ENCODE assay signal across 8 mouse cellular contexts in genomic region chr9:22224536-22225503, GRCm38 (mm10). TPM values are rescaled to one million over a fixed set of nuclear protein-coding genes. Genes with fewer than 3 reads are reported as not detected.
DNase-seq lines count a peak whose midpoint lies in the region; ATAC-seq and TF ChIP-seq lines count a peak whose summit lies in the region.

No protein-coding gene starts in this region.

- H3K27ac ChIP-seq in CH12.LX (ENCODE audit: insufficient read depth, low read depth) = no peak overlapping the region
- H3K27ac ChIP-seq in kidney, postnatal 0 days = peak overlapping the region; percentile 97; the same call in 1 of the 2 replicates
- H3K27ac ChIP-seq in small intestine, adult 2 months (ENCODE audit: insufficient read depth, low read depth, low read length) = 0 out of 2 replicates have a peak overlapping the region, but pooled peaks have one; percentile 5

- in situ Hi-C loops in CH12.LX (cut with MboI; ENCODE audit: low pct_ligation_motif_present, low pct_unique_long_range_greater_than_20kb, low sequenced_read_pairs) = loop anchor here (5.0 kb wide), 1 partner anchor 82 kb away; the partner anchor contains the start of gene Zfp810

- H3K27me3 ChIP-seq in CH12.LX (replicated peaks) = no peaks in the 10 kb centered on the region
- no peaks in the 10 kb centered on the region for H3K27me3 ChIP-seq in kidney, postnatal 0 days (ENCODE audit: insufficient read depth, low read length)
- H3K27me3 ChIP-seq in small intestine, adult 2 months (ENCODE audit: control insufficient read depth, insufficient read depth, low read length) = no peaks in the 10 kb centered on the region

- TF ChIP-seq EP300 in CH12.LX (IDR thresholded peaks at IDR 0.05; ENCODE audit: low read length) = 0 out of 2 replicates have a peak, but pooled peaks have one; percentile 23

- WGBS in kidney, postnatal 0 days = 27% methylated on average over 17 of the region's 17 CpGs
- WGBS in small intestine, adult 2 months = 28% methylated on average over 17 of the region's 17 CpGs

- TF ChIP-seq POLR2A in CH12.LX (IDR thresholded peaks at IDR 0.05; ENCODE audit: low read depth, low read length) = no peak
- no peak; the same call in 1 of the 2 replicates for TF ChIP-seq POLR2A in small intestine, adult 2 months (IDR thresholded peaks at IDR 0.05; ENCODE audit: low read depth, low read length)

- H3K4me2 ChIP-seq in CH12.LX (ENCODE audit: insufficient read depth, low read depth, poor library complexity, severe bottlenecking) = peak overlapping the region; percentile 58
- H3K4me2 ChIP-seq in kidney, postnatal 0 days (ENCODE audit: low read length) = peak overlapping the region; percentile 67

- no peaks in the 10 kb centered on the region for H3K9me3 ChIP-seq in CH12.LX (replicated peaks; ENCODE audit: low read length)
- H3K9me3 ChIP-seq in kidney, postnatal 0 days (replicated peaks; ENCODE audit: low read length) = no peaks in the 10 kb centered on the region

- peak; percentile 47 for DNase-seq in A20 (ENCODE audit: low read depth, low spot score)
- DNase-seq in CH12.LX (ENCODE audit: extremely low read depth) = peak; percentile 86
- peak; percentile 50 for DNase-seq in cerebellum, adult 9-10 months
- peak; percentile 37 for DNase-seq in gonadal fat pad, adult 2 months (ENCODE audit: low read depth)
- peak; percentile 77 for DNase-seq in kidney, postnatal 0 days (ENCODE audit: low spot score)
- peak; percentile 51 for DNase-seq in lung, postnatal 36 days
- DNase-seq in testis, postnatal 10 days (ENCODE audit: low spot score) = no peak

- H3K4me3 ChIP-seq in CH12.LX (replicated peaks in 1 of 3; ENCODE audit: low read depth in 2 of 3, low read length in 2 of 3, poor library complexity in 1 of 3) = peak overlapping the region; percentile 79 to 90 (median 90)
- H3K4me3 ChIP-seq in kidney, postnatal 0 days (replicated peaks; ENCODE audit: low read depth, low read length) = peak overlapping the region; percentile 79
- peak overlapping the region; percentile 70 for H3K4me3 ChIP-seq in small intestine, adult 2 months (ENCODE audit: low read depth, low read length)

- peak overlapping the region; percentile 57 for H3K9ac ChIP-seq in CH12.LX (ENCODE audit: insufficient read depth, low read depth)
- 0 out of 2 replicates have a peak overlapping the region, but pooled peaks have one; percentile 42 for H3K9ac ChIP-seq in kidney, postnatal 0 days (ENCODE audit: low read depth, low read length)

- TF ChIP-seq CTCF in CH12.LX (conservative IDR thresholded peaks at IDR 0.05 in 1 of 2, IDR thresholded peaks at IDR 0.05 in 1 of 2; ENCODE audit: low read depth in 2 of 2, low read length in 2 of 2) = peak in 1 of 2 experiments; percentile 59; a peak in 2 of 4 replicates
- peak; percentile 45; the same call in 1 of the 2 replicates for TF ChIP-seq CTCF in kidney, postnatal 0 days (IDR thresholded peaks at IDR 0.05; ENCODE audit: low read depth)
- peak; percentile 8; the same call in 1 of the 2 replicates for TF ChIP-seq CTCF in small intestine, adult 2 months (IDR thresholded peaks at IDR 0.05; ENCODE audit: extremely low read depth, insufficient read length, insufficient replicate concordance, low read depth, low read length)

- no peaks in the 10 kb centered on the region for H3K4me1 ChIP-seq in CH12.LX (ENCODE audit: control insufficient read depth in 1 of 2, insufficient read depth in 2 of 2)
- no peaks in the 10 kb centered on the region for H3K4me1 ChIP-seq in kidney, postnatal 0 days (replicated peaks; ENCODE audit: insufficient read depth, low read length)
- H3K4me1 ChIP-seq in small intestine, adult 2 months (ENCODE audit: control insufficient read depth, insufficient read depth, insufficient read length, low read length) = peaks cover 2% of the 10 kb centered on the region; the same call in 1 of the 2 replicates

- peaks cover 5% of the 10 kb centered on the region for H3K79me2 ChIP-seq in CH12.LX (replicated peaks; ENCODE audit: control insufficient read depth, extremely low read depth, insufficient read depth, poor library complexity, severe bottlenecking)

- dilution Hi-C loops in CH12.LX (cut with MboI; ENCODE audit: extremely low pct_ligation_motif_present, extremely low pct_unique_long_range_greater_than_20kb, low sequenced_read_pairs) = no loop called here

- ATAC-seq in kidney, postnatal 0 days (replicated peaks; ENCODE audit: low FRiP score, low read depth) = peak; percentile 15; the same call in 1 of the 2 replicates

- TF ChIP-seq RAD21 in CH12.LX (IDR thresholded peaks at IDR 0.05; ENCODE audit: low read depth, low read length) = peak; percentile 12

- peaks cover 0 to 5% of the 10 kb centered on the region in 2 experiments for H3K36me3 ChIP-seq in CH12.LX (replicated peaks in 1 of 2; ENCODE audit: control insufficient read depth in 1 of 2, insufficient read depth in 1 of 2, low read length in 1 of 2)
- H3K36me3 ChIP-seq in kidney, postnatal 0 days (ENCODE audit: insufficient read depth, low read length) = no peaks in the 10 kb centered on the region
- H3K36me3 ChIP-seq in small intestine, adult 2 months (ENCODE audit: control insufficient read depth, insufficient read depth, low read length) = no peaks in the 10 kb centered on the region

TF ChIP-seq in CH12.LX, 34 proteins besides CTCF, POLR2A, EP300 and RAD21 (continues in another document):
- TF ChIP-seq PAX5 (IDR thresholded peaks at IDR 0.05; ENCODE audit: low read length) (no peak), MAX (IDR thresholded peaks at IDR 0.05; ENCODE audit: low read length) (no peak), UBTF (IDR thresholded peaks at IDR 0.05; ENCODE audit: low read depth, low read length) (no peak), GABPA (IDR thresholded peaks at IDR 0.05; ENCODE audit: insufficient replicate concordance, low read depth, low read length) (no peak), MXI1 (IDR thresholded peaks at IDR 0.05; ENCODE audit: low read depth, low read length) (0 out of 2 replicates have a peak, but pooled peaks have one; percentile 40), NELFE (IDR thresholded peaks at IDR 0.05; ENCODE audit: low read depth, low read length) (0 out of 2 replicates have a peak, but pooled peaks have one; percentile 27), SIN3A (IDR thresholded peaks at IDR 0.05; ENCODE audit: low read length) (peak; percentile 78), SMC3 (IDR thresholded peaks at IDR 0.05; ENCODE audit: low read depth, low read length) (peak; percentile 21; the same call in 1 of the 2 replicates), TBP (conservative IDR thresholded peaks at IDR 0.05; ENCODE audit: low read depth, low read length) (no peak), MYC (IDR thresholded peaks at IDR 0.05; ENCODE audit: low read depth, low read length) (peak; percentile 62), ZNF384 (IDR thresholded peaks at IDR 0.05; ENCODE audit: low read depth, low read length) (peak; percentile 97), CHD1 (IDR thresholded peaks at IDR 0.05; ENCODE audit: low read depth, low read length) (0 out of 2 replicates have a peak, but pooled peaks have one; percentile 28), HCFC1 (IDR thresholded peaks at IDR 0.05; ENCODE audit: low read depth, low read length) (no peak), USF1 (IDR thresholded peaks at IDR 0.05; ENCODE audit: low read depth, low read length) (no peak), ZC3H11A (IDR thresholded peaks at IDR 0.05; ENCODE audit: low read depth, low read length) (no peak), ZKSCAN1 (IDR thresholded peaks at IDR 0.05; ENCODE audit: borderline replicate concordance, low read depth, low read length) (no peak), JUN (IDR thresholded peaks at IDR 0.05; ENCODE audit: insufficient read depth, low read depth, low read length) (no peak), CHD2 (IDR thresholded peaks at IDR 0.05; ENCODE audit: low read length) (peak; percentile 7; the same call in 1 of the 2 replicates), ETS1 (conservative IDR thresholded peaks at IDR 0.05; ENCODE audit: low read depth, low read length) (peak; percentile 24; the same call in 1 of the 2 replicates), KAT2A (IDR thresholded peaks at IDR 0.05; ENCODE audit: insufficient replicate concordance, low read length) (no peak), JUND (conservative IDR thresholded peaks at IDR 0.05; ENCODE audit: low read depth, low read length) (no peak), POLR2AphosphoS2 (IDR thresholded peaks at IDR 0.05; ENCODE audit: low read depth, low read length) (no peak), RCOR1 (conservative IDR thresholded peaks at IDR 0.05; ENCODE audit: low read depth, low read length) (no peak), ELF1 (IDR thresholded peaks at IDR 0.05; ENCODE audit: low read depth, low read length) (no peak), NRF1 (IDR thresholded peaks at IDR 0.05; ENCODE audit: low read depth, low read length) (no peak; the same call in 1 of the 2 replicates), MAZ (IDR thresholded peaks at IDR 0.05; ENCODE audit: low read depth, low read length) (peak; percentile 47; the same call in 1 of the 2 replicates), E2F4 (IDR thresholded peaks at IDR 0.05; ENCODE audit: insufficient replicate concordance, low read depth, low read length) (no peak), TCF12 (IDR thresholded peaks at IDR 0.05; ENCODE audit: low read depth, low read length) (no peak)

RNA-seq across cellular contexts. Expression of gene Zfp809, which starts 0.7 kb away (rescaled TPM):
- total RNA-seq in CH12.LX (2012; rRNA removed) = 14.0 and 14.2 TPM in 2 replicates
- total RNA-seq in CH12.LX (2014; rRNA removed) = 11.4 and 13.9 TPM in 2 replicates
- 23.8 and 24.1 TPM in 2 replicates for polyA plus RNA-seq in CH12.LX (2012; ENCODE audit: insufficient read length, low read depth)
- 21.1 TPM in 2 replicates for polyA plus RNA-seq in gonadal fat pad, adult 2 months (2012; rRNA removed)
- 12.6 and 14.5 TPM in 2 replicates for polyA plus RNA-seq in kidney, postnatal 0 days (2015; fragmentation: Nextera tagmentation; extraction: Ambion mirVana)
- polyA plus RNA-seq in small intestine, adult 2 months (2012; rRNA removed) = 4.3 and 8.9 TPM in 2 replicates

RNA-seq across cellular contexts. Expression of gene Zfp599, which starts 34.9 kb away (rescaled TPM):
- total RNA-seq in CH12.LX (2012; rRNA removed) = 2.2 and 2.9 TPM in 2 replicates
- 2.3 and 2.4 TPM in 2 replicates for total RNA-seq in CH12.LX (2014; rRNA removed)
- 1.7 and 2.1 TPM in 2 replicates for polyA plus RNA-seq in CH12.LX (2012; ENCODE audit: insufficient read length, low read depth)
- polyA plus RNA-seq in gonadal fat pad, adult 2 months (2012; rRNA removed) = 0.26 and 0.30 TPM in 2 replicates
- polyA plus RNA-seq in kidney, postnatal 0 days (2015; fragmentation: Nextera tagmentation; extraction: Ambion mirVana) = 3.1 and 3.3 TPM in 2 replicates
- 0.13 and 0.16 TPM in 2 replicates for polyA plus RNA-seq in small intestine, adult 2 months (2012; rRNA removed)

RNA-seq across cellular contexts. Expression of gene Zfp872, which starts 36.9 kb away (rescaled TPM):
- total RNA-seq in CH12.LX (2012; rRNA removed) (not detected in 2 replicates), CH12.LX (2014; rRNA removed) (not detected in 2 replicates)
- not detected in 2 replicates for polyA plus RNA-seq in CH12.LX (2012; ENCODE audit: insufficient read length, low read depth)
- 0.93 and 1.0 TPM in 2 replicates for polyA plus RNA-seq in gonadal fat pad, adult 2 months (2012; rRNA removed)
- polyA plus RNA-seq in kidney, postnatal 0 days (2015; fragmentation: Nextera tagmentation; extraction: Ambion mirVana) = 0.11 and 0.18 TPM in 2 replicates
- polyA plus RNA-seq in small intestine, adult 2 months (2012; rRNA removed) = not detected in 2 replicates
